Mouse (Mus musculus): ENCODE data around the gene Chm.

DNA sequence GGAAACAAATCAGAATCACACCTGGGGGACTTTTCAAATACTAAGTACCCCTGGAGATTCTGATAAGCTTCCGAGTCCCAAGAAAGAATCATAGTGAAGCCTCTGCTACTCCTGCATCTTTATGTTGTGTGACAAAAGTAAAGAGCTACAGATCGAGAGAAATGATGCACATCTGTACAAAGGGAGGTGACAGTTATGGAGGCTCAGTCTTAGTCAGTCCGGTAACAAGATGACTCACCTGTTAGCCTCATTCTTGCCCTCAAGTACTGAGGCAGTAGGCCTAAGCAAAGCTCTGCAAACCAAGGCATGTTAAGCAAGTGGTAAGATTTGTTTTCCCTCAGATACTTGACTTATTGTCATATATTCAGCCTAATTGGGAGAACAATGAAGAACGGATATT lies 110.5 kb downstream of the Chm start:
- TF ChIP-seq CHD2 (IDR thresholded peaks at IDR 0.05; ENCODE audit: low read depth, low read length) (no peak), ZNF384 (IDR thresholded peaks at IDR 0.05; ENCODE audit: low read depth, low read length) (no peak), MAFK (IDR thresholded peaks at IDR 0.05; ENCODE audit: insufficient read depth, low read depth, low read length) (no peak), HCFC1 (IDR thresholded peaks at IDR 0.05; ENCODE audit: borderline replicate concordance, insufficient read depth, low read length) (no peak), ZC3H11A (IDR thresholded peaks at IDR 0.05; ENCODE audit: borderline replicate concordance, low read depth, low read length) (no peak)
